Mouse (Mus musculus) neural tube, embryonic 15.5 days (tissue): ENCODE data around the gene 6030408B16Rik. TPM values are rescaled to one million over a fixed set of nuclear protein-coding genes. Genes with fewer than 3 reads are reported as not detected.

Experiments used
- ATAC-seq: fragments of 200-750 bp; cut with Nextera tagmentation; 2 replicates; pipeline ENCODE4 v1.8.0; 2017; ENCODE audit warnings: mild to moderate bottlenecking, moderate TSS enrichment, moderate library complexity; ENCODE audit not compliant: low FRiP score
- H3K27ac ChIP-seq: fragments of 300-500 bp; sonication (generic); replicated peaks from 2 replicates; pipeline ENCODE4 v1.5.1; 2015; ENCODE audit warnings: mild to moderate bottlenecking, inconsistent platforms
- H3K27me3 ChIP-seq: fragments of 300-500 bp; sonication (generic); replicated peaks from 2 replicates; pipeline ENCODE4 v1.6.1; 2015; ENCODE audit warnings: inconsistent platforms
- H3K36me3 ChIP-seq: fragments of 300-500 bp; sonication (generic); 2 replicates; pipeline ENCODE4 v1.6.1; 2015; ENCODE audit warnings: inconsistent platforms
- H3K4me1 ChIP-seq: fragments of 300-500 bp; sonication (generic); 2 replicates; pipeline ENCODE4 v1.6.1; 2015; ENCODE audit warnings: inconsistent platforms
- H3K4me2 ChIP-seq: fragments of 300-500 bp; sonication (generic); 2 replicates; pipeline ENCODE4 v1.6.1; 2015; ENCODE audit warnings: inconsistent platforms, mild to moderate bottlenecking, moderate library complexity
- H3K4me3 ChIP-seq: fragments of 300-500 bp; sonication (generic); replicated peaks from 2 replicates; pipeline ENCODE4 v1.5.1; 2015; ENCODE audit warnings: mild to moderate bottlenecking, inconsistent platforms
- H3K9ac ChIP-seq: fragments of 300-500 bp; sonication (generic); replicated peaks from 2 replicates; pipeline ENCODE4 v1.6.1; 2015; ENCODE audit warnings: mild to moderate bottlenecking, inconsistent platforms
- H3K9me3 ChIP-seq: fragments of 300-500 bp; sonication (generic); replicated peaks from 2 replicates; pipeline ENCODE4 v1.6.1; 2016; ENCODE audit warnings: inconsistent platforms
- WGBS: fragments of 180-500 bp; shearing (Covaris S2); methylation state at CpG from one replicate; pipeline ENCODE4 v1.1.7; 2015; ENCODE audit warnings: mixed read lengths; 5-methylcytosine and 5-hydroxymethylcytosine counted together
- polyA plus RNA-seq: library from polyadenylated mRNA; unstranded; fragments of >200 nt; fragmentation: Nextera tagmentation; extraction: Ambion mirVana; gene quantifications from 2 replicates; pipeline ENCODE4 v1.2.1, GENCODE M21; 2015

Gene 6030408B16Rik
- polyA plus RNA-seq, 1 experiment from 2014 or later, result 0.44 TPM

GRCm38 (mm10) chr15:101286129-101286770 lies 6.8 kb upstream of the 6030408B16Rik start:
- ATAC-seq, result no peak
- WGBS, result 70% methylated on average over 9 of the region's 9 CpGs
- H3K36me3 ChIP-seq, result peaks cover 49% of the 10 kb centered on the region

GRCm38 (mm10) chr15:101287361-101287760 lies 5.7 kb upstream of the 6030408B16Rik start:
- H3K27me3 ChIP-seq, result no peaks in the 10 kb centered on the region
- H3K9ac ChIP-seq, result no peak overlapping the region
- ATAC-seq, result no peak
- H3K36me3 ChIP-seq, result peaks cover 60% of the 10 kb centered on the region
- H3K9me3 ChIP-seq, result no peaks in the 10 kb centered on the region
- peaks cover 19% of the 10 kb centered on the region for H3K4me1 ChIP-seq
- no peak overlapping the region for H3K4me2 ChIP-seq
- 93% methylated on average over 6 of the region's 6 CpGs for WGBS
- H3K27ac ChIP-seq, result no peak overlapping the region
- no peak overlapping the region for H3K4me3 ChIP-seq

More at GRCm38 (mm10) chr15:101286129-101286770, 6.8 kb upstream of the 6030408B16Rik start:
- Histone ChIP-seq H3K4me3 (no peak overlapping the region), H3K27me3 (no peaks in the 10 kb centered on the region), H3K4me1 (peaks cover 19% of the 10 kb centered on the region), H3K9me3 (no peaks in the 10 kb centered on the region), H3K9ac (no peak overlapping the region), H3K4me2 (no peak overlapping the region), H3K27ac (no peak overlapping the region)

- H3K4me1 ChIP-seq, result peaks cover 9% of the 10 kb centered on the region
- WGBS, result 96% methylated on average over 15 of the region's 15 CpGs
- H3K9ac ChIP-seq, result no peak overlapping the region
- H3K36me3 ChIP-seq, result peaks cover 62% of the 10 kb centered on the region
- no peak overlapping the region for H3K27ac ChIP-seq
- no peak overlapping the region for H3K4me2 ChIP-seq
- no peaks in the 10 kb centered on the region for H3K27me3 ChIP-seq
- H3K9me3 ChIP-seq, result no peaks in the 10 kb centered on the region
- no peak for ATAC-seq
- H3K4me3 ChIP-seq, result no peak overlapping the region
Measured at GRCm38 (mm10) chr15:101290354-101290753, 2.7 kb upstream of the 6030408B16Rik start.

- Histone ChIP-seq H3K9me3 (no peaks in the 10 kb centered on the region), H3K27me3 (no peaks in the 10 kb centered on the region), H3K9ac (no peak overlapping the region), H3K4me2 (no peak overlapping the region), H3K36me3 (peaks cover 55% of the 10 kb centered on the region), H3K27ac (no peak overlapping the region), H3K4me1 (no peaks in the 10 kb centered on the region), H3K4me3 (no peak overlapping the region)
- WGBS, result 85% methylated on average over 3 of the region's 3 CpGs
- ATAC-seq, result no peak
Measured at GRCm38 (mm10) chr15:101292012-101292411, 1.0 kb upstream of the 6030408B16Rik start.

GRCm38 (mm10) chr15:101294028-101294894 lies 1.2 kb downstream of the 6030408B16Rik start:
- H3K27me3 ChIP-seq, result no peaks in the 10 kb centered on the region
- peaks cover 33% of the 10 kb centered on the region for H3K36me3 ChIP-seq
- no peak overlapping the region for H3K9ac ChIP-seq
- peaks cover 4% of the 10 kb centered on the region; the same call in 1 of the 2 replicates for H3K4me1 ChIP-seq
- H3K4me2 ChIP-seq, result no peak overlapping the region
- ATAC-seq, result no peak
- no peak overlapping the region for H3K4me3 ChIP-seq
- no peaks in the 10 kb centered on the region for H3K9me3 ChIP-seq
- H3K27ac ChIP-seq, result no peak overlapping the region
- 67% methylated on average over 16 of the region's 16 CpGs for WGBS

GRCm38 (mm10) chr15:101295106-101295505 lies 2.1 kb downstream of the 6030408B16Rik start:
- Histone ChIP-seq H3K9me3 (no peaks in the 10 kb centered on the region), H3K36me3 (peaks cover 25% of the 10 kb centered on the region), H3K27ac (no peak overlapping the region), H3K27me3 (no peaks in the 10 kb centered on the region), H3K4me2 (no peak overlapping the region), H3K4me3 (no peak overlapping the region), H3K4me1 (peaks cover 4% of the 10 kb centered on the region; the same call in 1 of the 2 replicates), H3K9ac (no peak overlapping the region)
- 83% methylated on average over 7 of the region's 7 CpGs for WGBS
- no peak for ATAC-seq

GRCm38 (mm10) chr15:101295616-101296015 lies 2.6 kb downstream of the 6030408B16Rik start:
- no peak overlapping the region for H3K4me2 ChIP-seq
- peaks cover 20% of the 10 kb centered on the region for H3K36me3 ChIP-seq
- no peak overlapping the region for H3K4me3 ChIP-seq
- H3K4me1 ChIP-seq, result peaks cover 4% of the 10 kb centered on the region; the same call in 1 of the 2 replicates
- H3K9ac ChIP-seq, result no peak overlapping the region
- H3K27me3 ChIP-seq, result no peaks in the 10 kb centered on the region
- no peak for ATAC-seq
- no peak overlapping the region for H3K27ac ChIP-seq
- no peaks in the 10 kb centered on the region for H3K9me3 ChIP-seq
- WGBS, result 96% methylated on average over 10 of the region's 10 CpGs

GRCm38 (mm10) chr15:101296091-101296490 lies 3.1 kb downstream of the 6030408B16Rik start:
- Histone ChIP-seq H3K4me3 (no peak overlapping the region), H3K4me2 (no peak overlapping the region), H3K9ac (no peak overlapping the region), H3K9me3 (no peaks in the 10 kb centered on the region), H3K27ac (no peak overlapping the region), H3K4me1 (peaks cover 4% of the 10 kb centered on the region; the same call in 1 of the 2 replicates), H3K27me3 (no peaks in the 10 kb centered on the region), H3K36me3 (peaks cover 15% of the 10 kb centered on the region)
- 90% methylated on average over 11 of the region's 11 CpGs for WGBS
- ATAC-seq, result no peak

GRCm38 (mm10) chr15:101297988-101298387 lies 5.0 kb downstream of the 6030408B16Rik start:
- no peak overlapping the region for H3K4me2 ChIP-seq

GRCm38 (mm10) chr15:101298550-101298949 lies 5.5 kb downstream of the 6030408B16Rik start:
- no peak overlapping the region for H3K9ac ChIP-seq
- H3K4me1 ChIP-seq, result peaks cover 4% of the 10 kb centered on the region; the same call in 1 of the 2 replicates
- ATAC-seq, result no peak
- no peaks in the 10 kb centered on the region for H3K27me3 ChIP-seq
- H3K27ac ChIP-seq, result no peak overlapping the region
- H3K4me3 ChIP-seq, result no peak overlapping the region
- no peaks in the 10 kb centered on the region for H3K9me3 ChIP-seq
- no peaks in the 10 kb centered on the region for H3K36me3 ChIP-seq
- H3K4me2 ChIP-seq, result no peak overlapping the region
- WGBS, result 13% methylated on average over 7 of the region's 7 CpGs

More at GRCm38 (mm10) chr15:101297988-101298387, 5.0 kb downstream of the 6030408B16Rik start:
- H3K36me3 ChIP-seq, result 0 out of 2 replicates have a peak, but pooled peaks cover 1% of the 10 kb centered on the region
- H3K4me3 ChIP-seq, result no peak overlapping the region
- WGBS, result 22% methylated on average over 7 of the region's 7 CpGs
- no peaks in the 10 kb centered on the region for H3K9me3 ChIP-seq
- H3K27ac ChIP-seq, result no peak overlapping the region
- no peak overlapping the region for H3K9ac ChIP-seq
- ATAC-seq, result no peak
- no peaks in the 10 kb centered on the region for H3K27me3 ChIP-seq
- peaks cover 4% of the 10 kb centered on the region; the same call in 1 of the 2 replicates for H3K4me1 ChIP-seq

GRCm38 (mm10) chr15:101299480-101299960 lies 6.5 kb downstream of the 6030408B16Rik start:
- 88% methylated on average over 14 of the region's 14 CpGs for WGBS
- Histone ChIP-seq H3K4me3 (no peak overlapping the region), H3K36me3 (no peaks in the 10 kb centered on the region), H3K4me1 (peaks cover 4% of the 10 kb centered on the region; the same call in 1 of the 2 replicates), H3K9me3 (no peaks in the 10 kb centered on the region), H3K9ac (no peak overlapping the region), H3K27me3 (no peaks in the 10 kb centered on the region), H3K4me2 (no peak overlapping the region), H3K27ac (no peak overlapping the region)
- ATAC-seq, result no peak
